Mouse (Mus musculus) testis, adult 2 months (tissue): ENCODE results near the gene Cnfn.

Source experiments
- CTCF ChIP-seq: fragments of 200-500 bp; IDR thresholded peaks from 2 replicates; pipeline ENCODE4 v1.5.1; 2012; ENCODE audit warnings: low read depth, mild to moderate bottlenecking, inconsistent platforms, low read length, moderate library complexity; ENCODE audit not compliant: control insufficient read depth, insufficient read depth, insufficient replicate concordance
- POLR2A ChIP-seq: fragments of 200-500 bp; IDR thresholded peaks from 2 replicates; pipeline ENCODE4 v1.6.1; 2012; ENCODE audit warnings: low read depth, mild to moderate bottlenecking, inconsistent platforms, low read length, moderate library complexity; ENCODE audit not compliant: control insufficient read depth

DNA sequence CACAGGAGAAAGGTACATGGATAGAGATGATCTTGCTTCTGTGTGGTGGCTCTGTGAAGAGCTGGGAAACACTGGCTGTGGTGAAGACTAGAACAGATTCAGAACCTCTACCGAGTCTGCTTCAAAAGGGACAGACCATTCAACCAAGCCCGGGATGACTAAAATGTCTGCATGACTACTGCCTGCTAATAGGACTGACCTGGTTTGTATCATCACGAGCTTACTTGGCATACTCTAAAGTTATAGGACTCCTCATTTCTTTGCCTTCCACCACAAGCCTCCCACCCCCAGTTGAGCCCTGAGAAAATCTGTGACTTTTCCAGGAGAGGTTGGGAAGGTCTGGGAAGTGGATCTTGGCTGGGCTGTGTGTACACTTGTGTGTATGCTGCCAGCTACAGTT lies 42.3 kb upstream of the Cnfn start:
- TF ChIP-seq CTCF (no peak), POLR2A (no peak)
